Mouse (Mus musculus) MEL (cell line): Measurements from ENCODE around the gene Osbp2.

Experiments
- CHD1 ChIP-seq: IDR thresholded peaks from 2 replicates; pipeline ENCODE4 v1.6.1; 2012; ENCODE audit warnings: low read depth, mild to moderate bottlenecking, inconsistent platforms, low read length, improper control_type of control experiment
- CTCF ChIP-seq, 3 experiments: IDR thresholded peaks in 2 of 3; conservative IDR thresholded peaks in 1 of 3; 2 replicates each; pipeline ENCODE4 v1.5.1; 2011 to 2012; ENCODE audit warnings: low read length in 3 of 3, low read depth in 2 of 3, mild to moderate bottlenecking in 2 of 3, improper control_type of control experiment in 1 of 3, inconsistent platforms in 1 of 3, mixed read lengths in 1 of 3, moderate library complexity in 1 of 3; ENCODE audit not compliant: control insufficient read depth in 1 of 3, insufficient read depth in 1 of 3, poor library complexity in 1 of 3, severe bottlenecking in 1 of 3
- MAZ ChIP-seq: IDR thresholded peaks from 2 replicates; pipeline ENCODE4 v1.6.1; 2012; ENCODE audit warnings: low read depth, mild to moderate bottlenecking, inconsistent platforms, low read length, improper control_type of control experiment
- POLR2A ChIP-seq, 2 experiments: IDR thresholded peaks; 2 replicates each; pipeline ENCODE4 v1.6.1; 2011 to 2012; ENCODE audit warnings: low read length in 2 of 2, mild to moderate bottlenecking in 2 of 2, control low read depth in 1 of 2, improper control_type of control experiment in 1 of 2, low read depth in 1 of 2, moderate library complexity in 1 of 2; ENCODE audit not compliant: control insufficient read depth in 1 of 2, insufficient read depth in 1 of 2, poor library complexity in 1 of 2
- POLR2AphosphoS5 ChIP-seq: IDR thresholded peaks from 2 replicates; pipeline ENCODE4 v1.6.1; 2012; ENCODE audit warnings: low read depth, borderline replicate concordance, mild to moderate bottlenecking, inconsistent platforms, low read length, moderate library complexity, mixed read lengths
- RCOR1 ChIP-seq: IDR thresholded peaks from 2 replicates; pipeline ENCODE4 v1.6.1; 2012; ENCODE audit warnings: low read depth, mild to moderate bottlenecking, inconsistent platforms, low read length, improper control_type of control experiment

GRCm38 (mm10) chr11:3790736-3791135 lies 73.0 kb downstream of the Osbp2 start:
- TF ChIP-seq CTCF (IDR thresholded peaks at IDR 0.05 in 2 of 3, conservative IDR thresholded peaks at IDR 0.05 in 1 of 3; ENCODE audit: control insufficient read depth in 1 of 3, insufficient read depth in 1 of 3, low read depth in 2 of 3, low read length in 3 of 3, poor library complexity in 1 of 3, severe bottlenecking in 1 of 3) (no peak), CHD1 (no peak), RCOR1 (no peak), POLR2AphosphoS5 (no peak), POLR2A (IDR thresholded peaks at IDR 0.05; ENCODE audit: control insufficient read depth in 1 of 2, insufficient read depth in 1 of 2, low read depth in 1 of 2, low read length in 2 of 2, poor library complexity in 1 of 2) (no peak), MAZ (no peak)
